Mouse (Mus musculus): ENCODE data around the gene Nhsl2. TPM values are rescaled to one million over a fixed set of nuclear protein-coding genes. Genes with fewer than 3 reads are reported as not detected.

Gene Nhsl2
- total and polyA plus RNA-seq, 3 experiments: 2.5 to 8.4 (median 2.9) TPM

GRCm38 (mm10) chrX:102050552-102050951 lies 201.4 kb downstream of the Nhsl2 start:
- no peak for DNase-seq

- no peak for DNase-seq
Measured at GRCm38 (mm10) chrX:102051225-102051624, 202.0 kb downstream of the Nhsl2 start.

DNA sequence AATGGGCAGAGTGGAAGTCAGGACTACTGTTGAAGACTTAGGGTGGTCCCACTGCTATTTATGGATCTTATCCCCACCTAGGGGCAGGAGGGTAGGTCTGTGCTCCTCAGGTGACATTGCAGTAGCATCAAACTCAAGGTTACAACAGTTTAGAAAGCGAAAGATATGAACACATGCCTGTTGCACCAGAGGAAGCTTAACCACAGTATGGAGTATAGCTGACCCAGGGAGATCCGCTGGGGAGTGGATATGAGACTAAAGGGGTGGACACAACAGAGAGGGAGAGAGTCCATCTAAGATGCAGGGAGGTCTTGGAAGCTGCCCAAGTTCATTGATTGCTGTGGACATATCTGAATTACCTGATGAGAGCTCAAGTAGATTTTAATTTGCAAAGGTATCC lies 204.2 kb downstream of the Nhsl2 start:
- no peak for DNase-seq

GRCm38 (mm10) chrX:102054009-102054408 lies 204.8 kb downstream of the Nhsl2 start:
- DNase-seq: no peak

GRCm38 (mm10) chrX:102059437-102059836 lies 210.3 kb downstream of the Nhsl2 start:
- DNase-seq: no peak

DNA sequence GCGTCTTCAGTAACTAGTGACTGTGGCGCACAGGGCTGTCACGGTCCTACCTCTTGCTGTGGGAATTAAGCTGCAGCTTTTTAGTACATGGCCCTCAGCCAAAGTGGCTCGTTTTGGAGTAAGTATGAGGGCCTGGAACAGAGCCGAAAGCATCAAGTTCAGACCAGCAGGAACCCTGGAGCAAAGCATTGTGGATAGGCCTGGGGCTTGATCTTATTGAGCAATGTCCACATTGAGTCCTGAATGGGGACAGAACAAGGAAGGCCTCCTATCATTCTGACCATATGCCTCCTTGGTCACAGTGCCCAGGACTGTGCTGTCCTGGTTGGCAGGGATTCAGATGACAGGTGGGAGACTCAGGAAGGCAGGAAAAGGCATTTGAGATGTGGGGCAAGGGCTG lies 211.1 kb downstream of the Nhsl2 start:
- DNase-seq: no peak

GRCm38 (mm10) chrX:102060891-102061290 lies 211.7 kb downstream of the Nhsl2 start:
- DNase-seq: no peak

GRCm38 (mm10) chrX:102064062-102064461 lies 214.9 kb downstream of the Nhsl2 start:
- no peak for DNase-seq

GRCm38 (mm10) chrX:102065213-102065775 lies 216.1 kb downstream of the Nhsl2 start:
- no peak for DNase-seq

GRCm38 (mm10) chrX:102066134-102066533 lies 216.9 kb downstream of the Nhsl2 start:
- peak; percentile 65 for DNase-seq

GRCm38 (mm10) chrX:102067118-102067517 lies 217.9 kb downstream of the Nhsl2 start:
- DNase-seq: no peak

DNA sequence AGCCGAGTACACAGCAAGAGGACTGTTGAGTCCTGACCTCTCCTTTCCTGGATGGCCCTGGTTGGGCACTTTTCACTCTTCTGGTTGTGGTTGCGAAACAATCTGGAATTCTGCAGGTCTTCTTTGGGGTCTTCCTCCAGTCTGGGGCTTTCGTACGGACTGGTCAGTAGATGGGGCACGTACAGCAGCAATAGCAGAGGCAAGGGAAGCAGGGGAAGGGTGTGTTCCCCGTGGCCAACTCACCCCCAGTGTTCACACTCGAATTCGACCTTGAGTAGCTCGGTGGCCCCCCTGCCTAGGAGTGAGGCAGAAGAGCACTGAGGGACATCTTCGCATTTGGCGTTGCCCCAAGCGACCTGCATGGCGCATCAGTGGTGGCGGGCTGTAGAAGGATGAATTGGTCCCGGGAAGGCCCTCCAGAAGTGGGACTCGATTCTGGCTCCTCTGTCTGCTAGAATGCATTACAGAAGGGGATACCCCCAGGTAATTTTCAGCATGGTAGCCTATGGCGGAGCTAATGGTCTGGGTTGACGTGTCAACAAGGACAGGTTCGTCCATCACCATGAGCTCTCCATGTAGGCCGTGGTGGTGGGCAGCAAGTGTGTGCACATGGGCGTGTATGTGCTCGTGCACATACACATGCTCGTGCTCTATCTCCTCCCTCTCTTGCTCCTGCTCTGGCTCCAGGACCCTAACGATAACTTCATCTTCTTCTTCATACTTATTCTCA lies 219.8 kb downstream of the Nhsl2 start:
- no peak for DNase-seq

DNA sequence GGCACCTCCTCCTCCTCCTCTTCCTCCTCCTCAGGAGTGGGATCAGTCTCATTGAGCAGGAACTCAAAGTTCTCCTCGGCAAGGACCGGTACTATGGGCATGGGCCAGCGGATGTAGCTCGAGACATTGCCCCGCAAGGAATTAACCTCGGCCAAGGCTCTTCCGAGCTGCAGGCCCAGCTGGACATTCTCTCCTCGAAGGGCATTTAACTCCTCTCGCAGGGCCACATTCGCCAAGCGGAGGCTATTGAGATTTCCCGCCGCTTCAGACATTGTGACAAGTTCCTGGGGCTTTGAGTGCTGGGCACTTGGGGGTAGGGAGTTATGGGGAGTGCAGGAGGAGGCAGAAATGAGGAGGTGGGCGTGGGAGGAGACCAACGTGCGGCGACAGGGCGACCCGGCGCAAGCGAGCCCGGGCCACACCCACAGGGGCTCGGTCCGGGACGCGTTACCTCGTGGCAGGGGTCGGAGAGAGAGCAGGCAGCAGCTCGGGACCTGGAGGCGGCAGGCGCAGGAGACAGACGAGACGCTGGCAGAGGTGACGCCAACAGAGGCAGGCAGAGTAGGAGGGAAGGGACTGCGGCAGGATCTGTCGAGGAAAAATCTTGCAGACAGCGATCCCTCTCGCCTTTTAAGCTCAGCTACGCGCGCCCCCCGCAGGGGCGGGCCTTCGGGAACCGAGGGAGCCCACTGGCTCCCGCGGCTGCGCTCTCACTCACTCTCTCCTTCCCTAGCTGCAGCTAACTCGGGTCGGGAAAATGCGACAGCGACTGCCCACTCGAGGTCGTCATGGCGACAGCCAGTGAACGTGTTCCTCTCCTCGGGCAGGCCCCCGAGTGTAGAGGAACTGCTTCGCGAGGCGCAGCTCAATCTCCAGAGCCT lies 221.6 kb downstream of the Nhsl2 start, which contains the start of gene Rtl5:
Rtl5 (minus strand) TSS at position 714 of the 881 bp plus-strand sequence.
- DNase-seq: peak; percentile 85

GRCm38 (mm10) chrX:102071517-102071916 lies 222.3 kb downstream of the Nhsl2 start:
- no peak for DNase-seq

- no peak for DNase-seq
Measured at GRCm38 (mm10) chrX:102073605-102074325, 224.6 kb downstream of the Nhsl2 start.

GRCm38 (mm10) chrX:102074435-102074834 lies 225.2 kb downstream of the Nhsl2 start:
- no peak for DNase-seq

- DNase-seq: no peak
Measured at GRCm38 (mm10) chrX:102075158-102075557, 226.0 kb downstream of the Nhsl2 start.

GRCm38 (mm10) chrX:102076886-102077765 lies 227.9 kb downstream of the Nhsl2 start:
- DNase-seq: peak; percentile 25

DNA sequence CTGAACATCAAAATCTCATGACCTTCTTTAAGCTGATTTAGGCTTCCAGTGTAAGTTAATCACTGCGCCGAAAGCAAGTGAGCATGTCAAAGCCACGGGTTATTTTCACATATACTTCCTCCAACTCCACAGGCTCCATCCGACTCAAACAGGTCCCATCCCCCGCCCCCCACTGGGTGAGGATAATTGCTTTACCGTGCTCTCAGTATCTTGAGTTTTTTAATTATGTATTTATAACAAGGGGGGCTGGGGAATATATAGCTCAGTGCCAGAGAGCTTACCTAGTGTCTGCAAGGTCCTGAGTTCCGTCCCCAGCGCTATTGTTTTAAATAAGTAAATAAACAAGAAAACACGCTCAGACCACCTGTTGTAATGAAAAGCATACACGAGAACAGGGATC lies 231.9 kb downstream of the Nhsl2 start:
- no peak for DNase-seq

GRCm38 (mm10) chrX:102081573-102082279 lies 232.5 kb downstream of the Nhsl2 start:
- no peak for DNase-seq

Data from adrenal gland, adult 2 months (tissue).